Mouse (Mus musculus) C2C12 (cell line): ENCODE measurements around the gene Kctd21.

ENCODE experiments used
- CTCF ChIP-seq: IDR thresholded peaks from one replicate; pipeline ENCODE4 v1.5.1; 2011; ENCODE audit not compliant: control insufficient read depth, insufficient read depth, insufficient read length
- FOSL1 ChIP-seq: IDR thresholded peaks from one replicate; pipeline ENCODE4 v1.8.0; 2011; ENCODE audit warnings: mild to moderate bottlenecking, low read length; ENCODE audit not compliant: poor library complexity, insufficient read depth, severe bottlenecking
- MAX ChIP-seq: IDR thresholded peaks from one replicate; pipeline ENCODE4 v1.6.1; 2011; ENCODE audit warnings: mild to moderate bottlenecking, control low read depth
- MYOD1 ChIP-seq: IDR thresholded peaks from one replicate; pipeline ENCODE4 v1.6.1; 2011; ENCODE audit warnings: low read depth; ENCODE audit not compliant: control insufficient read depth, insufficient read length

GRCm38 (mm10) chr7:97301321-97301720 lies 30.8 kb upstream of the Kctd21 start:
- TF ChIP-seq MAX (no peak), CTCF (no peak), MYOD1 (no peak), FOSL1 (no peak)
